Mouse (Mus musculus) layer of hippocampus, adult 8-10 months (tissue): ENCODE measurements around the gene Dvl2. TPM values are rescaled to one million over a fixed set of nuclear protein-coding genes. Genes with fewer than 3 reads are reported as not detected.

Experiments used
- DNase-seq, 2 experiments: peaks; one replicate each; pipeline ENCODE4 v3.0.0; 2022; ENCODE audit warnings: low spot score in 2 of 2
- total RNA-seq, 4 experiments: library from RNA; stranded (reverse); gene quantifications; 2 replicates each; pipeline ENCODE4 v1.2.4; 2022

Dvl2 gene
- total RNA-seq, 4 experiments from 2014 or later = 35.4 to 54.0 (median 41.6) TPM

DNA sequence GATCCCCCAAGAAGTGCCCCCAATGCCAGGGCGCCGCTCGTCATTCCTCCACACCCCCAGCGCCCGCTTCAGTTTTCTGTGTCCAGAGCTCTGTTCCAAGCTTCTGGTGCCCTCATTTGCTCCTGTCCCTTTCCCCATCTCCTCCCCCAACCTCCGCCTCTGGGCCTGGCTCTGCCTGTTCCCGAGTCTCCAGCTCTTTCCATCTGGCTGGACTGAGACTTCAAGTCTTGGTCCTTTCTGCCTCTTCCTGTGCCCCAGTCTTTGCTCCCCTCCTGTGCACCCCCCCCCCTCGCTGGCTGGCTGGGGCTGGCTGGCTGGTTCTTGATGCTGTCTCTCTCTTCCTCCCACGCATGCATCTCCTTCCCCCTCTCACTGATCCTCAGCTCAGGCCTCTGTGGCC lies 27.0 kb downstream of the Dvl2 start:
- no peak for DNase-seq

DNA sequence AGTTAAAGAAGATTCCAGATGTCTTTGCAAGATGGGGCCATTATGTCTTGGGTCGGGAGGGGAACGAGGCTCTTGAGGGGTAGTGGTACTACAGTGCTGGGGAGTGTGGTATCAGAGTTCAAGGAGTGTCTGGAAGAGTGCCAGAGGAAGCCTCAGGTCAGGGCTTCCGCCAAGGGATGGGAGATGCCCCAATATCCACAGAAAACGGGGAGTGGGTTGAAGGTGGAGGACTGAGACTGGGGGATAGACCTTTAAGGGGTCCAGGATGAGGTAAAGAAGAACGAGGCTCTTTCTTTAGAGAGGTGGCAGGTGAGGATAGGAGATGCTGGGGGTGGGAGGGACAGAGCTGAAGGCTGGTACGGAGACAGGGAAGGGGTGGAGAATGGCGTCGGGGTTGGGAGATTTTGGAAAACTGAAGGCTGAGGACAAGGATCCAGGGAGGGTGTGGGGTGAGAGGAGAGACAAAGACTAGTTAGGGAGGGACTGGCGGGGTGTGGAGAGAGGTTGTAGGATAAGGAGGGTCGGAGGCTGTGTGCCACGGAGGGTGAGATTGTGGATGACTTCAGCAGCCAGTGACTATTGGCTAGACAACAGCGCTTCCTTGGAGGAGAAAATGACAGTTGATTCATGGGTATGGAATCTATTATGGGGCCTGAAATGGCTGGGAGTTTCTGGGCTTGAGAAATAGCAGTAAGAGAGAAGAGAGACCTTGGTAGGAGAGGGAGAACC lies 28.2 kb downstream of the Dvl2 start:
- no peak for DNase-seq

DNA sequence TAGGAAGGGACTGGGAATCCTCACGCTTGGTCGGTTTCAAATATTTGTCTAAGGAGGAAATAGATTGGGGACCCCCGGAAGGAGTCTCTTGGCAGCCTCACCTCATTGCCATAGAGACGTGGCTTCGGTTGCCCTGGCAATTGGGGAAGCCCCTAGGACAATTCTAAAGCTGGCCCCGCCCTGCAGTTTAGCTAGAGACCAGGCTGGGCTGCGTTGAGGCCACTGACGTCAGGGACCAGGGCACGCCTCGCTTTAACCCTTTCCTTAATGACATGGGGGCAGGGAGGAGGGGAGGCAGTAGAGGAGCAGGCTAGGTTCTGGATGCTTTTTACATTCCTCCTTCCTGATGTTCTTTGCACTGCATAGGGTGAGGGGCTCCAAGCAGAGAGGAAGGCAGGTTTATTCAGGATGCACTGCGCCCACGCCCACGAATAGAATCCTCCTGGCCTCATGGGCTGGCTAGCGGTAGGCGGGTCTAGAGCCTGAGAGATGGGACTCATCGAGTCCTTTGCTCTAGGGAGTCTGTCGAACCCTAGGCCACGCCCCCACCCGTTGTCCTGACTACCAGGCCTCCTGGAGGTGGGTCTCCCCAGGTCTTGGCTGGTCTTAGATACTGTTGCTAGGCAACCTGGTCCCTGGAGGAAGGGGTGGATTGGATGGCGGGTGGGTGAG lies 28.9 kb downstream of the Dvl2 start:
- DNase-seq = peak; percentile 81 to 91

DNA sequence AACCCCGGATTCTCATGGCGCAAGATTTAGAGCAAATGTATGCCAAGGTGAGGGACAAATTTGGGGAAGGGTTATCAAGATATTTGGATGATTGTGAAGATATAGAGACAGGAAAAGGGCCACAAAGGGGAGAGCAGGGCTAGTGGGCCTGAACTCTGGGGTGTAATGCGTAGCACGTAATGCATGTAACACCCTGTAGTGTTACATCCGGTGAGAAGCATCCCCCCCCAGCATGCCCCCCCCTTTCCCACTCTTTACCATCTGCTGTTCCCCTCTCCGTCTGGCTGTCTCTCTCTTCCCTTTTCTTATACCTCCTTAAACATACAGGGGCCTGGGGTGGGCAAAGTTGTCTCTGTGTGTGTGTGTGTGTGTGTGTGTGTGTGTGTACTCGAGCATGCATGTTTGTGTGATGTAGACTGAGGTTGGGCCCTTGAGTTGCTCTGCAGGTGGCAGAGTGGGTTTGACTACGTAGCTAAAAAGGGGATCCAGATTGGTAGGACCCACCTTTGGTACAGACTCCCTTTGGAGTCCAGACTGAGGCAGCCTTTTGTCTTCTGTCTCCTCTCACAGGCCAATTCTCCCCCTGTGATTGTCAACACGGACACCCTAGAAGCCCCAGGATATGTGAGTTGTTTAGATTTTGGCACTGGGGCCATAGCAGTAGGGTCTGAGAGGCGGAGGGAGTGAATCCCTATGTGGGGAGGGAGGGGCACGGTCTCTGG lies 29.6 kb downstream of the Dvl2 start:
- DNase-seq = no peak

DNA sequence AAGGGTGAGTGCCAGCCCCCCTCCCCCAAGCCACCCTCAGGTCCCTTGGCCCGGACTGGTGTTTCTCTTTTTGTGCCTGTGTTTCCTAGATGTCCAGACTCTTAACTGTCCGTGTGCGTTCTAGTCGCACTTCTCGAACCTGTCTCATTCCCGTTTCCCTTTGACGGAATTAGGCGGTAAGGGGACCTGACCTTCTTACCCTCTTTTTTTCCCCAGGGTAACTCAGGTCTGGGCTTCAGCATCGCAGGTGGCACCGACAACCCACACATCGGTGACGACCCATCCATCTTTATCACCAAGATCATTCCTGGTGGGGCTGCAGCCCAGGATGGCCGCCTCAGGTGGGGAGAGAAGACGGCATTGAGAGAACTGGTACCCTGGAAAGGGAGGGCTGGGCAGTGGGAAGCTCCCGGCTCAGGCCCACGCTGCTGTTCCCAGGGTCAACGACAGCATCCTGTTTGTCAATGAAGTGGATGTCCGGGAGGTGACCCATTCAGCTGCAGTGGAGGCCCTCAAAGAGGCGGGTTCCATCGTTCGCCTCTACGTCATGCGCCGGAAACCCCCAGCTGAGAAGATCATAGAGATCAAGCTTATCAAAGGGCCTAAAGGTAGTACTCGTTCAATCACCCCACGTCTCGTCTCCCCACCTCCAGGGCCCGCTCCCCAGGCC lies 30.4 kb downstream of the Dvl2 start:
- DNase-seq = no peak

DNA sequence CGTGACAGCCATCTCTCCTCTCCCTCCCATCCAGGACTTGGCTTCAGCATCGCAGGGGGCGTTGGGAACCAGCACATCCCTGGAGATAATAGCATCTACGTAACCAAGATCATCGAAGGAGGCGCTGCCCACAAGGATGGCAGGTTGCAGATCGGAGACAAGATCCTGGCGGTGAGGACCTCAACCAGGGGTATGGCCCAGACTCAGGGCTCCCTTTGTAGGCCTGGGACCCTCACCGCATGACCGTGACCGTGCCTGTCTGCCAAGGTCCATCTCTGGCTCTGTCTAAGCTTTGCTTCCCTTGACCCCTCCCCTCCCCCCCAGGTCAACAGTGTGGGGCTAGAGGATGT lies 30.9 kb downstream of the Dvl2 start:
- DNase-seq = no peak

DNA sequence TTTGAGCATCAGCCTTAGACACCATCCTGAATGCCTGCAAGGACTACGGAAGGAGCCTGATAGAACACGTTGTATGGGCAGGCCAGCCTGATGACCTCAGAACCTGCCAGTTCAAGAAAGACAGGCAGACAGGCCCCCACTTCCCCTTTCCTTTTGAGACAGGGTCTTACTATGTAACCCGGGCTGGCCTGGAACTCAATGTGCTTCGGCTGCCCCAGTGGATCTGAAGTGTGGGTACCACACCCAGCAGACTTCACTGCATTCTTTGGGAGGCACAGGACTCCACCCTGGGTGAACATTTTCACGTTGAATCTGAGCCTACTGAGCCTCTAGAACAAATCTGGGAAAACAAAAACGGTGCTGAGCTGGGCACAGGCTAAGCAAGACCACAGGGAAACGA lies 37.8 kb downstream of the Dvl2 start:
- no peak for DNase-seq

DNA sequence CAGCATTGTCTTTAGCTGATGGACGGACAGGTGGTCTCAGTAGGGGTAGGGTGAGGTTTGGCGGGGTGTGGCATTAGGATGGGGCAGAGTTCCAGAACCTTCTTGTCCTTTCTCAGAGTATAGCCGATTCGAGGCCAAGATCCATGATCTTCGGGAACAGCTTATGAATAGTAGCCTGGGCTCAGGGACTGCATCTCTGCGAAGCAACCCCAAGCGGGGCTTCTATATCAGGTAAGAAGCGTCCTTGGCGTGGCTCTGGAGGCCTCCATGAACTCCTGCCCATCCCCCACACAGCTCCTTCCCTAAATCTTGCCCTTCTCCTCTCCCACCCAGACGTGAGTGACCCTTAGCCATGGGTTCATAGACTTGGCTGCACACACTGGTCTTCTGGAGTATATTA lies 39.2 kb downstream of the Dvl2 start:
- no peak for DNase-seq

DNA sequence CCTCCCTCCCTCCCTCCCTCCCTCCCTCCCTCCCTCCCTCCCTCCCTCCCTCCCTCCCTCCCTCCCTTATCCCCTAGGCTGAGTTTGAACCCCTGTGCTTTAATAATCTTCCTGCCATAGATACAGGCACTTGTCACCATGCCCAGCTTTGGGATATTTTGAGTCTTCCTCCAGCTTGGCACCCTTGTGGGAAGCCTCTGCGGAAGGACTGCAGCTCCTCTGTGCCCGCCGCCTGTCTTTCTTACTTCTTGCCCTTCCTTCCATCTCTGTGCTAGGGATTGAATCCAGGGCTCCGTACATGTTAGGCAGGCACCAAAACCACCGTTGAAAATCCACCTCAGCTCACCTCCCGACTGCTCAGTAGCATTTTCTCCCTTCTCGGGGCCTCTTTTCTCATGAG lies 39.8 kb downstream of the Dvl2 start:
- DNase-seq = no peak

DNA sequence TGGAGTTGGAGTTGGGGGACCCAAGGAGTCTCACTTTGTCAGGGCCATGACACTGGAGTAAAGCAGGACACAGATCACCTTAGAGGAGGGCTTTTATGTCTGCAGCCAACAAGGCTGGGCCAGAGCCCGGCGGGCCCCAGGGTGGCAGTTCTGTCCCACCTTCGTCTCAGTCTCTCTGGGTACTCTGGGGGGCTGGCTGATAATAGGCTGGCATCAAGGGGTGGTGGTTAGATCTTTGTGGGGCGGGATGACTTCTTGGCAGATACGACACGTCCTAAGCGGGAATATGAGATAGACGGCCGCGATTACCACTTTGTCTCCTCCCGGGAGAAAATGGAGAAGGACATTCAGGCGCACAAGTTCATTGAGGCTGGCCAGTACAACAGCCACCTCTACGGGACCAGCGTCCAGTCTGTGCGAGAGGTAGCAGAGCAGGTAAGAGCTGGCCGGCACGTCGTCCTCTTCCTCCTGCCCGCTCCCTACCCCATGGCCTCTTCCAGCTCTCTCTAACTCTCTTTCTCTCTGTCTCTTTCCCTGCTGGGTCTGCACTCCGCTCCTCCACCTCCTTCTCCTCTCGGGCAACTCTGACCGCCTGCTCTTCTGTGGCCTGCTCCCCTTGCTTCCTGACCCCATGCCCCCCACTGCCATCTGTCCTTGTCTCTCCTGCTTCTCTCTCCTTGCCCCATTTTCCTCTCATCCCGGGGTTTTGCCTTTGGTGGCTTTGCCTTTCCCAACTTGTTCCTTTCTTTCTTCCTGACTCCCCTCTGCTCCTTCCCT lies 42.1 kb downstream of the Dvl2 start:
- no peak for DNase-seq

DNA sequence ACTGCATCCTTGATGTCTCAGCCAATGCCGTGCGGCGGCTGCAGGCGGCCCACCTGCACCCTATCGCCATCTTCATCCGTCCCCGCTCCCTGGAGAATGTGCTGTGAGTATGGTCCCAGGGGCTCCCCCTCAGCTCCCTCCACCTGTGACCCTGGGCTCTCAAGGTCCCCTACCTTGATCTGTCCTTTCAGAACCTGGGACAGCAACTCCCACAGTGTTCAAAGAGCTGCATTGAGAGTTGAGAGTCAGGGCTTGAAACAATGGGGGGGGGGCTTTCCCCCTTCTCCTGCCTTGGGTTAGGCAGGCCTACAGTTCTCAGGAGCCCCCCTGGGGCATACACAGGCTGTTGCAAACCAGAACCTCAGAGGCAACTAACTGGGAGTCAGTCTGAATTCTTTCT lies 43.3 kb downstream of the Dvl2 start:
- DNase-seq = no peak

DNA sequence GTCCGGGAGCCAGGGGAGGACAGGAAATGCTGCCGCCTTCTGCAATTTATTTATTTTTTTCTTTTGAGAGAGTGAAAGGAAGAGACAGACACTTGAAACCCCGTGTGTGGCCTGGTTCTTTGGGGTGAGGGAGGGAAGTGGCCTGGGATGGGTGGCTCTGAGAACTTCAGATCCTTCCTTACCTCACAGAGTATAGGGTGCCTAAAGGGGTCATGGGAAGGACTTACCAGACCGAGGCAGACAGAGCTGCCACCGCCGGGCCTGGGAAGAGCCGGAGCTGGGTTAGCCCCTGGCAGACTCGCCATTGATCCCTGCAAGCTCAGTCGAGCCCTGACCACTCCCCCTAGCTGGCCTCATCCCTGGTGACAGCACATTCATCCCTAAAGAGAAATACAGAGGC lies 45.0 kb downstream of the Dvl2 start:
- no peak for DNase-seq

DNA sequence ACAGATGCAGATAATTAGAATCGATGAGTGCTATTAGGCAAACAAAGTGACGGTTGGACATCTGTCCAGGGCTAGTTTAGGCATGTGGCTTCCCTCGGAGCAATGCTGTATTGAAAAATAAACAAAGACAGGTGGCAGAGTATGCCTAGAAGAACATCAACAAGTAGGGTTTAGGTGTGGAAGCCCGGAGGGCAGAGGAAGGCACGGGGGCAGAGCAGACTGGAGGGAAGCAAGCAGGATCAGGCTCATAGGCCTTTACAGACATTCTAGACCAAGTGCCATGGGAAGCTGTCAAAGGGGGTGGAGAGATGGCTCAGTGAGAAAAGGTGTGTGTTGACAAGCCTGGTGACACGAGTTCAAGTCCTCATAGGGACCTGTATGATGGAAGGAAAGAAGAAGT lies 49.0 kb downstream of the Dvl2 start:
- DNase-seq = no peak

DNA sequence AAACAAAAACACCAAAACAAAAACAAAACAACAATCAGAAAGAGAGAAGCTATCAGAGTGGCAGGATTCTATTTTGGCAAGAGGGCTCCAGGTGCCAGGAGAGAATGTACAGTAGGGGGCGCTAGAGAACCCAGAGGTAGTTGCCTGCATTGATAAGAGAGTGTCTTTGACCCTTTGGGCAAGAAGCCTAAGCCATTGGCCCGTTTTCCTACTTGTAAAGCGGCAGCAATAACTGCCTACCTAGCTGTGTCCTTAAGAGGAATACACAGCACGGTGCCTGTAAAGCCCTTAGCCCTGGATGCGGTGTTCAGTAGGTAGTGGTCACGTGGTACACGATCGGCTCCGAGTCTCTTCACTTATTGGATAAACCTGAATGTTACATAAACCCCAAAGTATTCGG lies 49.4 kb downstream of the Dvl2 start:
- no peak for DNase-seq

DNA sequence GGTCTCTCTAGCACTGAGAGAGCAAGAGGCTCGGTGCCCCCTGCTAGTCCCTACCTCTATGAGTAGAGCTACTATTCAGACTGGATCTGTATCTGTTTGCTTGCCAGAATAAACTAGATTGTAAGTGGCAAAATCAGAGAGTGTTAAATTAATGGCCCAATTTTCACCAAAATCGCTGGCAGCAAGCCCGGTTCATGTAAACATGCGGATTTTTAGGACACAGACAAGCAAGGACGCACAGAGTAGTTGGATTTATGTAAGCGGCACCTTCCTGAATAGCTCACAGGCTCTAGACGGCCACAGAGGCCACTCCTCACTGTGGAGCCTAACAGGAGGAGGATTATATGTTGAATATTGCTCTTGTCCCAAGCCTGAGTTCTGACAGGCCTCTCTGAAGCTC lies 52.8 kb downstream of the Dvl2 start:
- no peak for DNase-seq

DNA sequence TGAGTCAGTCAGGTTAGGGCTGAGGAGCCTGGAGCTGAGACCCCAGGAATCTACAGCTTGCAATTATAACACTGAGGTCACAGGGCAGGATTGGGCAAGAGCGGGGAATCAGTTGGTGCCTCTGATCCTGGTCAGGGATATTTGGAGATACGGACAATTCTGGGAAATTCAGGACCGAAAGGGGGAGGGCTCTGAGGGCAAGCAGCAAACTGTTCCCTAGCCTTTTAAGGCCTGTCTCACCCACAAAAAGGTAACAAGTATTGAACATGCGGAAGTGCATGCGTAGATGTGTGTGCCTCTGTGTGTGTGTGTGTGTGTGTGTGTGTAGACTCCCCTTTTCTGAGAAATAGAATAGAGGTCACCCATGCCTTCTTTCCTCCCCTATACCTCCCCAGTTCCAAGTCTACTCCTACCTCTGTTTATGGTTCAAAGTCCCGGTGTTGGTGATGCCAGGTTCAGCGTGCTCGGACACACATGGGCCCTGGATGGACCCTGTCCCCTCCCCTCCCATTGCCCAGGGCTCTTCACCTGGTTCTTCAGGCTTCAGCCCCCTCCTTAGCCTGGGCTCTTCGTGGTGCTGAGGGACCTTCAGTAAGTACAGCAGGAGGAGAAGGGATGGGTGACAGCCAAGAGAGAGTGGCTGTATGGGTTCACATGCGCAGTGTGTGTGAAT lies 53.6 kb downstream of the Dvl2 start, which contains the start of gene Asgr1:
Asgr1 (plus strand) TSS at position 188 of the 673 bp plus-strand sequence.
- DNase-seq = no peak

DNA sequence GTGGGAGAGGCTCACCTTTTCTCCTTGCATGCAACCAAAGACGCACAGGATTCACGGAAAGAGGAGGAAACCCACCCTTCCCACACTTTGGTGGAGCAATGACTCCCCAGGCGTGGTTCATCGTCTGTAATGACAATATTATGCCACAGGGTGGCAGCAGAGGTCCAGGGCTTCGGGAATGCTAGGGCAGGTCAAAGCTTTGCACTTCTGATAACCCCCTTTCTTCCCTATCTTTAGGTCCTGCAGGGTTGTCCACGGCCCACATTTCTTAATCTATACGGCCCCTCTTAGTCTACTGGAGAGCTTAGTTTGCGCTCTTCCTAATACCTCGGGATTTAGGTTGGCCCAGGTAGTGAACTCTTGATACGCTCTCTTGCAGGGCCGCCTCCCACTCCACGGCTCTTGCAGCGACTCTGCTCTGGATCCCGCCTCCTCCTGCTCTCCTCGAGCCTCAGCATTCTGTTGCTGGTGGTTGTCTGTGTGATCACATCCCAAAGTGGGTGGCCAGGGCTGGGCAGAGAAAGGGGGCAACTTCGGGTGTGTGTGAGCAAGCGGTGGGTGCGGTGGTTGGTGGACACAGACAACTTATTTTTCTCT lies 55.3 kb downstream of the Dvl2 start:
- peak in 1 of 2 experiments; percentile 70 for DNase-seq

DNA sequence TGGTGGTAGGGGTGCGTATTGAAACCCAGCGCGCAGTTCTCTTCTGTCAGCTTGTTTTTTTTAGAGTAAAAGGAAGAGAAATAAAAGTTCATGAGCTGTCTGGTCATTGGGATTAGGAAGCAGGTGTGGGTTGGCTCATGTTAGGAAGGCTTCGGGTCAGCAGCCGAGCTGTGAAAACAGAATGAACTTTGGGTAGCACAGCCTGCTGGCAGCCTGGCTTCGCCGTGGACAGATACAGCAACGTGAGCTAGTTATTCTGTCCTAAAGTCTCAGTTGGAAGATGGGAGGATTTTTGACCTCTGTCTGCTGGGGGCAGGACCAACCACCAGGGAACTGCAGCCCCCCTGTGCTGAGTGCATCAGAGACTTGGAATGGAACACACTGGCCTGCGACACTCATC lies 57.4 kb downstream of the Dvl2 start:
- no peak for DNase-seq

DNA sequence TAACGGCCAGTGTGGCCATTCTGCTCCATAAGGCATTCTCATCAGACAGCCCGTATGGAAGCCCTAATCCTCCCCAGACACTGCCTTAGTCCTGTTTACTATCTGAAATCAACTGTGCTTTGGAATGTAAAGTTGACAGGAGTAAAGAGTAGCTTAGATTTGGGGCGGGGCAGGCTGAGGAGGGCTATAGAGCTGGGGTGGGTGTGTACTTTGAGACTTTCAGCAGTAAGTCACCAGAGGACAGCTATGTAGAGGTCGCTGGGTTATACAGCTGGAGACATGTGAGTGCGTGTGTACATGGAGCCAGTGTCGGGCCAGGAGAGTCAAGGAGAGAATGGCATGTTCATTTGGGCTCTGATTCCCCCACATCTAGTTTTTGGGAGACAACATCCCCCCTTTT lies 59.5 kb downstream of the Dvl2 start:
- no peak for DNase-seq
